Mouse (Mus musculus) embryonic facial prominence, embryonic 14.5 days (tissue): ENCODE measurements around the gene Ldb3. TPM values are rescaled to one million over a fixed set of nuclear protein-coding genes. Genes with fewer than 3 reads are reported as not detected.

Experiments used
- ATAC-seq: fragments of 200-750 bp; cut with Nextera tagmentation; 2 replicates; pipeline ENCODE4 v1.8.0; 2017; ENCODE audit warnings: low read depth, moderate number of reproducible peaks, moderate TSS enrichment
- DNase-seq: peaks from one replicate; pipeline ENCODE4 v3.0.0-alpha.2; 2015; ENCODE audit warnings: low spot score
- H3K27ac ChIP-seq: fragments of 300-500 bp; sonication (generic); replicated peaks from 2 replicates; pipeline ENCODE4 v1.5.1; 2014; ENCODE audit warnings: low read depth, mild to moderate bottlenecking, low read length, moderate library complexity
- H3K27me3 ChIP-seq: fragments of 300-500 bp; sonication (generic); replicated peaks from 2 replicates; pipeline ENCODE4 v1.6.1; 2014; ENCODE audit warnings: low read length; ENCODE audit not compliant: control insufficient read depth, insufficient read depth
- H3K36me3 ChIP-seq: fragments of 300-500 bp; sonication (generic); 2 replicates; pipeline ENCODE4 v1.6.1; 2014; ENCODE audit warnings: low read length, mixed read lengths; ENCODE audit not compliant: control insufficient read depth, insufficient read depth
- H3K4me1 ChIP-seq: fragments of 300-500 bp; sonication (generic); 2 replicates; pipeline ENCODE4 v1.6.1; 2014; ENCODE audit warnings: antibody characterized with exemption, low read length; ENCODE audit not compliant: control insufficient read depth, insufficient read depth
- H3K4me2 ChIP-seq: fragments of 300-500 bp; sonication (generic); 2 replicates; pipeline ENCODE4 v1.6.1; 2014; ENCODE audit warnings: low read depth, mild to moderate bottlenecking, low read length, moderate library complexity, mixed read lengths
- H3K4me3 ChIP-seq: fragments of 300-500 bp; sonication (generic); 2 replicates; pipeline ENCODE4 v1.5.1; 2014; ENCODE audit warnings: low read depth, mild to moderate bottlenecking, low read length
- H3K9ac ChIP-seq: fragments of 300-500 bp; sonication (generic); 2 replicates; pipeline ENCODE4 v1.6.1; 2014; ENCODE audit warnings: low read depth, mild to moderate bottlenecking, low read length, moderate library complexity, mixed read lengths
- H3K9me3 ChIP-seq: fragments of 300-500 bp; sonication (generic); 2 replicates; pipeline ENCODE4 v1.6.1; 2016; ENCODE audit warnings: low read length; ENCODE audit not compliant: control insufficient read depth
- WGBS: fragments of 180-500 bp; shearing (Covaris S2); extraction: QIAGEN DNeasy Blood & Tissue Kit; methylation state at CpG from one replicate; pipeline ENCODE4 v1.1.7; 2014; 5-methylcytosine and 5-hydroxymethylcytosine counted together
- polyA plus RNA-seq: library from polyadenylated mRNA; unstranded; fragments of >200 nt; fragmentation: Nextera tagmentation; extraction: Ambion mirVana; gene quantifications from 2 replicates; pipeline ENCODE4 v1.2.1, GENCODE M21; 2014

Ldb3 gene
- 58.3 and 86.4 TPM in 2 replicates for polyA plus RNA-seq

- no peak within 1 kb of the TSS for H3K27ac ChIP-seq
- peak; percentile 48; the same call in 1 of the 2 replicates for ATAC-seq
- WGBS, result 65% methylated on average over 8 of the region's 8 CpGs
Observed at GRCm38 (mm10) chr14:34588498-34588897, at the start of gene Ldb3. Ldb3 (minus strand) TSS chr14:34588682.

GRCm38 (mm10) chr14:34635721-34636120 is 47.2 kb upstream of the Ldb3 start:
- H3K4me3 ChIP-seq, result no peak overlapping the region
- no peak overlapping the region for H3K9ac ChIP-seq
- no peaks in the 10 kb centered on the region for H3K4me1 ChIP-seq
- H3K27ac ChIP-seq, result no peak overlapping the region
- no peaks in the 10 kb centered on the region for H3K9me3 ChIP-seq
- WGBS, result 83% methylated on average over 6 of the region's 6 CpGs
- DNase-seq (no peak), ATAC-seq (no peak)
- no peaks in the 10 kb centered on the region for H3K27me3 ChIP-seq
- H3K36me3 ChIP-seq, result no peaks in the 10 kb centered on the region
- no peak overlapping the region for H3K4me2 ChIP-seq

More at GRCm38 (mm10) chr14:34588498-34588897, at the start of gene Ldb3:
- DNase-seq, result peak; percentile 31
- Histone ChIP-seq H3K4me3 (no peak within 1 kb of the TSS), H3K4me1 (0 out of 2 replicates have a peak, but pooled peaks cover 5% of the 10 kb centered on the region), H3K27me3 (no peaks in the 10 kb centered on the region), H3K4me2 (no peak within 1 kb of the TSS), H3K9me3 (no peaks in the 10 kb centered on the region), H3K36me3 (no peaks in the 10 kb centered on the region), H3K9ac (no peak within 1 kb of the TSS)

DNA sequence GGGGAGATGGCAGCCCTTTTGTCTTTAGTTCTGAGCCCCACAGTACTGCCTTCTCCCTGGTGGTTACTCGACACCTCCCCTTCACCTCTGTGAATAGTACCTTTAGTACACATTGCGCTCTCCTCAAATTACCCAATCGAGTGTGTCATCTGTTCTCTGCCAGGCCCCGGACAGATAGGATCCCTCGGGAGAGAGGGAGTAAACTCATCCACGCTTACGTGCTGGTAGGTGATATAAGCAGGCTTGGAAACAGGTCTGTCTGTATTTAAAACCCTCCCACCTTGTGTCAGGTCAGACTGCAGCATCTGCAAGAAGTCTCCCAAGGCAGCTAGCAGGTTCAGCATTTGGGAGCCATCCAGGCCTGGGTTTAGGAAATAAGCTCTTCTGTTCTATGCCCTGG is 46.7 kb upstream of the Ldb3 start:
- peak; percentile 85; the same call in 1 of the 2 replicates for ATAC-seq
- DNase-seq, result peak; percentile 60
- H3K27me3 ChIP-seq, result no peaks in the 10 kb centered on the region
- no peak overlapping the region for H3K4me2 ChIP-seq
- H3K27ac ChIP-seq, result no peak overlapping the region
- H3K36me3 ChIP-seq, result no peaks in the 10 kb centered on the region
- WGBS, result 40% methylated on average over 7 of the region's 7 CpGs
- H3K9ac ChIP-seq, result no peak overlapping the region
- H3K4me1 ChIP-seq, result no peaks in the 10 kb centered on the region
- no peaks in the 10 kb centered on the region for H3K9me3 ChIP-seq
- no peak overlapping the region for H3K4me3 ChIP-seq

DNA sequence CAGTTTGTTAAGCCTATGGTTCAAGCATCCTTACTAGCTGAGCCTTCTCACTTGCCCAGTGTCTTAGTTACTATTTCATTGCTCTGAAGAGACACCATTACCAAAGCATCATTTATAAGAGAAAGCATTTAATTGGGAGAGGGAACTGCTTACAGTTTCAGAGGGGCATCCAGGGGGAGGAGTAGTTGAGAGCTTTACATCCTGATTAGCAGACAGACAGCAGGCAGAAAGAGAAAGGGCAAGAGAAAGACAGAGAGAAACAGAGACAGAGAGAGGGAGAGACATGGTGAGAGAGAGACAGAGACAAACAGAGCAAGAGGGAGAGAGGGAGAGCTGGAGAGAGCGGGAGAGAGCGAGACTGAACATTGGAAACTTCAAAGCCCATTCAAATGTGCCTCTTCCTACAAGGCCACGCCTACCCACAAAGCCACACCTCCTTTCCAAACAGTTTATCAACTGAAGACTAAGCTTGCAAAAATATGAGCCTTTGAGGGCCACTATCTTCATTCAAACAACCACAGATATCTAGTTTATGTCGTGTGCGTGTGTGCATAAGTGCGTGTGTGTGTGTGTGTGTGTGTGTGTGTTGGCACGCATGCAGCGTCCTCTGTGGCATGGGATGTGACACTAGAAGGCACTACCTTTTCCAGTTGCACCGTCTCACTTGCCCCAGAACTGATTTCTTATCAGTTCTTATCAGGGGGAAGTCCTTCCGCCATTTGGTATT is 44.4 kb upstream of the Ldb3 start:
- H3K9ac ChIP-seq, result no peak overlapping the region
- no peaks in the 10 kb centered on the region for H3K27me3 ChIP-seq
- WGBS, result 71% methylated on average over 10 of the region's 10 CpGs
- no peak overlapping the region for H3K4me3 ChIP-seq
- no peak overlapping the region for H3K27ac ChIP-seq
- no peaks in the 10 kb centered on the region for H3K36me3 ChIP-seq
- no peak overlapping the region for H3K4me2 ChIP-seq
- H3K9me3 ChIP-seq, result no peaks in the 10 kb centered on the region
- ATAC-seq (no peak), DNase-seq (no peak)
- no peaks in the 10 kb centered on the region for H3K4me1 ChIP-seq

DNA sequence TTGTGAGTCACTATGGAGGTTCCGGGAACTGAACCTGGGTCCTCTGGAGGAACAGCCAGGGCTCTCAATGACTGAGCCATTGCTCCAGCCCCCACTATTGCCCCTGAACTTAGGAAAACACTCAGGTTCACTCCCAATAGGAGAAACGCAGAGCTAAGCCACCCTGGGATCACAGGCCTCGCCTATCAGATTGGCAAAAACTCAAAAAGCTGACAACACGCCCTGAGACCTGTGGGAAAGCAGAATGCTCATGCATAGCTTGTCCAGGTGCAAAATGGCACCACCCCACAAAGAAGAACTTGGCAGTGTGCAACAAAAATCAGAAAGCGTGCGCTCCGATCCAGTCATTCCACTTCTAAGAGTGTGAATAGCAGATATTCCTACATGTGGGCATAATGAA is 38.3 kb upstream of the Ldb3 start:
- no peak overlapping the region for H3K4me3 ChIP-seq
- no peak overlapping the region for H3K9ac ChIP-seq
- DNase-seq, result no peak
- no peaks in the 10 kb centered on the region for H3K4me1 ChIP-seq
- 87% methylated on average over 7 of the region's 7 CpGs for WGBS
- no peaks in the 10 kb centered on the region for H3K36me3 ChIP-seq
- ATAC-seq, result no peak
- H3K9me3 ChIP-seq, result no peaks in the 10 kb centered on the region
- H3K27ac ChIP-seq, result no peak overlapping the region
- no peaks in the 10 kb centered on the region for H3K27me3 ChIP-seq
- no peak overlapping the region for H3K4me2 ChIP-seq

DNA sequence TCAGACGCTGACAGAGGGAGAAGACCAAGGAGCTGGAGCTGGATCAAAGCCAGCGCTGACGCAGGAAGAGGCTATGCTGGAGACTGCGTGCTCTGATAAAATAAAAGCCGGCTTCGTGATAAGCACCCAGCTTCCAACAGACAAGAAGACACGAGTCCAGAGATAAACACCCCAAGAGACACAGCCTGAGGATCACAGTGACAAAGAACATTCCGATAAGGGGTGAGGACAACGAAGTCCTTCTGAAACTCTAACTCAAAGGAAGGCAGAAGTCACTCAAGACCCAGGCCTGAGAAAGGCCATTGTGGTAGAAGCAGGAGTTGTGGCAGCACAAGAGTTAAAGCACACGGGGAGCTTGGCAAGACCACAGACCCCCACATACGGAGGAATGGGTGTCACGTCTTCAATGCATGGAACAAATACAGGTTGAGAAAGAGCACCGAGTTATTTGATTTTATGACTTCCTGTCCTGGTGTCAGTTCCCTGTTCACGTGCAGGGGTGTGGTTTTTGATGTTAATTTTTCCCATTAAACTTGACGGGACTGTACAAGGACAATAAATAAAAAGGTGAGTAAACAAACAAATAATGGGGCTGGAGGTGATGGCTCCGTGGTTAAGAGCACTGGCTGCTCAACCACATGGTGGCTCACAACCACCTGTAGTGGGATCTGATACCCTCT is 35.2 kb upstream of the Ldb3 start:
- H3K27ac ChIP-seq, result no peak overlapping the region
- H3K4me1 ChIP-seq, result no peaks in the 10 kb centered on the region
- ATAC-seq (no peak), DNase-seq (no peak)
- no peaks in the 10 kb centered on the region for H3K36me3 ChIP-seq
- no peaks in the 10 kb centered on the region for H3K27me3 ChIP-seq
- WGBS, result 73% methylated on average over 16 of the region's 16 CpGs
- H3K4me3 ChIP-seq, result no peak overlapping the region
- no peak overlapping the region for H3K9ac ChIP-seq
- H3K4me2 ChIP-seq, result no peak overlapping the region
- no peaks in the 10 kb centered on the region for H3K9me3 ChIP-seq

GRCm38 (mm10) chr14:34623074-34623473 is 34.6 kb upstream of the Ldb3 start:
- DNase-seq (no peak), ATAC-seq (no peak)
- no peak overlapping the region for H3K4me2 ChIP-seq
- no peaks in the 10 kb centered on the region for H3K36me3 ChIP-seq
- H3K9me3 ChIP-seq, result no peaks in the 10 kb centered on the region
- no peaks in the 10 kb centered on the region for H3K4me1 ChIP-seq
- WGBS, result 82% methylated on average over 5 of the region's 5 CpGs
- H3K4me3 ChIP-seq, result no peak overlapping the region
- no peak overlapping the region for H3K27ac ChIP-seq
- no peak overlapping the region for H3K9ac ChIP-seq
- H3K27me3 ChIP-seq, result no peaks in the 10 kb centered on the region

GRCm38 (mm10) chr14:34620611-34621376 is 32.3 kb upstream of the Ldb3 start:
- DNase-seq, result peak; percentile 40
- H3K4me2 ChIP-seq, result no peak overlapping the region
- no peak overlapping the region for H3K4me3 ChIP-seq
- H3K9me3 ChIP-seq, result no peaks in the 10 kb centered on the region
- no peak overlapping the region for H3K9ac ChIP-seq
- no peaks in the 10 kb centered on the region for H3K4me1 ChIP-seq
- no peak overlapping the region for H3K27ac ChIP-seq
- H3K36me3 ChIP-seq, result no peaks in the 10 kb centered on the region
- peaks cover 1% of the 10 kb centered on the region; the same call in 1 of the 2 replicates for H3K27me3 ChIP-seq
- WGBS, result 32% methylated on average over 10 of the region's 10 CpGs
- no peak for ATAC-seq
